Mouse (Mus musculus) kidney, postnatal 0 days (tissue): ENCODE results near the gene Dcst2. TPM values are rescaled to one million over a fixed set of nuclear protein-coding genes. Genes with fewer than 3 reads are reported as not detected.

Source experiments
- ATAC-seq: fragments of 200-750 bp; cut with Nextera tagmentation; replicated peaks from 2 replicates; pipeline ENCODE4 v1.8.0; 2017; ENCODE audit warnings: low read depth, moderate number of reproducible peaks, moderate TSS enrichment, moderate library complexity; ENCODE audit not compliant: low FRiP score
- DNase-seq: peaks from one replicate; pipeline ENCODE4 v3.0.0-alpha.2; 2016; ENCODE audit warnings: low spot score
- H3K27ac ChIP-seq: fragments of 300-500 bp; sonication (generic); 2 replicates; pipeline ENCODE4 v1.5.1; 2014; ENCODE audit warnings: mild to moderate bottlenecking
- H3K27me3 ChIP-seq: fragments of 300-500 bp; sonication (generic); 2 replicates; pipeline ENCODE4 v1.6.1; 2014; ENCODE audit warnings: low read length, mixed read lengths; ENCODE audit not compliant: insufficient read depth
- H3K36me3 ChIP-seq: fragments of 300-500 bp; sonication (generic); 2 replicates; pipeline ENCODE4 v1.6.1; 2014; ENCODE audit warnings: low read length, mixed read lengths; ENCODE audit not compliant: insufficient read depth
- H3K4me1 ChIP-seq: fragments of 300-500 bp; sonication (generic); replicated peaks from 2 replicates; pipeline ENCODE4 v1.6.1; 2014; ENCODE audit warnings: antibody characterized with exemption, low read length, mixed read lengths; ENCODE audit not compliant: insufficient read depth
- H3K4me2 ChIP-seq: fragments of 300-500 bp; sonication (generic); 2 replicates; pipeline ENCODE4 v1.6.1; 2014; ENCODE audit warnings: mild to moderate bottlenecking, low read length, moderate library complexity, mixed read lengths
- H3K4me3 ChIP-seq: fragments of 300-500 bp; sonication (generic); replicated peaks from 2 replicates; pipeline ENCODE4 v1.5.1; 2014; ENCODE audit warnings: low read depth, low read length
- H3K9ac ChIP-seq: fragments of 300-500 bp; sonication (generic); 2 replicates; pipeline ENCODE4 v1.6.1; 2014; ENCODE audit warnings: low read depth, low read length
- H3K9me3 ChIP-seq: fragments of 300-500 bp; sonication (generic); replicated peaks from 2 replicates; pipeline ENCODE4 v1.6.1; 2016; ENCODE audit warnings: low read length, inconsistent platforms, mixed read lengths
- CTCF ChIP-seq: IDR thresholded peaks from 2 replicates; pipeline ENCODE4 v1.5.1; 2016; ENCODE audit warnings: antibody characterized with exemption, low read depth, mild to moderate bottlenecking, moderate library complexity
- WGBS: fragments of 180-500 bp; shearing (Covaris S2); extraction: QIAGEN DNeasy Blood & Tissue Kit; methylation state at CpG from one replicate; pipeline ENCODE4 v1.1.7; 2014; 5-methylcytosine and 5-hydroxymethylcytosine counted together
- polyA plus RNA-seq: library from polyadenylated mRNA; unstranded; fragments of >200 nt; fragmentation: Nextera tagmentation; extraction: Ambion mirVana; gene quantifications from 2 replicates; pipeline ENCODE4 v1.2.1, GENCODE M21; 2015

The Dcst2 gene
- polyA plus RNA-seq, 1 experiment from 2014 or later = 0.62 TPM

- no peak overlapping the region for H3K4me3 ChIP-seq
- 74% methylated on average over 11 of the region's 11 CpGs for WGBS
- no peak for DNase-seq
- H3K9me3 ChIP-seq = no peaks in the 10 kb centered on the region
- TF ChIP-seq CTCF = no peak
- H3K4me1 ChIP-seq = peaks cover 25% of the 10 kb centered on the region; the same call in 1 of the 2 replicates
- H3K4me2 ChIP-seq = no peak overlapping the region
- 0 out of 2 replicates have a peak overlapping the region, but pooled peaks have one; percentile 14 for H3K9ac ChIP-seq
- ATAC-seq = no peak
- no peaks in the 10 kb centered on the region for H3K27me3 ChIP-seq
- no peaks in the 10 kb centered on the region for H3K36me3 ChIP-seq
- no peak overlapping the region for H3K27ac ChIP-seq
Measured at GRCm38 (mm10) chr3:89388134-89388881, 26.5 kb downstream of the Dcst2 start.

GRCm38 (mm10) chr3:89388901-89389740 is 27.3 kb downstream of the Dcst2 start:
- Histone ChIP-seq H3K27ac (no peak overlapping the region), H3K9ac (no peak overlapping the region), H3K4me2 (no peak overlapping the region), H3K36me3 (no peaks in the 10 kb centered on the region), H3K27me3 (no peaks in the 10 kb centered on the region), H3K4me1 (peaks cover 25% of the 10 kb centered on the region; the same call in 1 of the 2 replicates), H3K4me3 (no peak overlapping the region), H3K9me3 (no peaks in the 10 kb centered on the region)
- DNase-seq (peak; percentile 79), ATAC-seq (no peak)
- TF ChIP-seq CTCF = no peak
- 48% methylated on average over 6 of the region's 6 CpGs for WGBS

GRCm38 (mm10) chr3:89390111-89390515 is 28.3 kb downstream of the Dcst2 start:
- Histone ChIP-seq H3K4me1 (peaks cover 25% of the 10 kb centered on the region; the same call in 1 of the 2 replicates), H3K27ac (0 out of 2 replicates have a peak overlapping the region, but pooled peaks have one; percentile 88), H3K4me2 (0 out of 2 replicates have a peak overlapping the region, but pooled peaks have one; percentile 99), H3K9me3 (no peaks in the 10 kb centered on the region), H3K36me3 (no peaks in the 10 kb centered on the region), H3K9ac (no peak overlapping the region), H3K4me3 (no peak overlapping the region), H3K27me3 (no peaks in the 10 kb centered on the region)
- no peak for TF ChIP-seq CTCF
- no peak for ATAC-seq
- no peak for DNase-seq
- 55% methylated on average over 5 of the region's 5 CpGs for WGBS

DNA sequence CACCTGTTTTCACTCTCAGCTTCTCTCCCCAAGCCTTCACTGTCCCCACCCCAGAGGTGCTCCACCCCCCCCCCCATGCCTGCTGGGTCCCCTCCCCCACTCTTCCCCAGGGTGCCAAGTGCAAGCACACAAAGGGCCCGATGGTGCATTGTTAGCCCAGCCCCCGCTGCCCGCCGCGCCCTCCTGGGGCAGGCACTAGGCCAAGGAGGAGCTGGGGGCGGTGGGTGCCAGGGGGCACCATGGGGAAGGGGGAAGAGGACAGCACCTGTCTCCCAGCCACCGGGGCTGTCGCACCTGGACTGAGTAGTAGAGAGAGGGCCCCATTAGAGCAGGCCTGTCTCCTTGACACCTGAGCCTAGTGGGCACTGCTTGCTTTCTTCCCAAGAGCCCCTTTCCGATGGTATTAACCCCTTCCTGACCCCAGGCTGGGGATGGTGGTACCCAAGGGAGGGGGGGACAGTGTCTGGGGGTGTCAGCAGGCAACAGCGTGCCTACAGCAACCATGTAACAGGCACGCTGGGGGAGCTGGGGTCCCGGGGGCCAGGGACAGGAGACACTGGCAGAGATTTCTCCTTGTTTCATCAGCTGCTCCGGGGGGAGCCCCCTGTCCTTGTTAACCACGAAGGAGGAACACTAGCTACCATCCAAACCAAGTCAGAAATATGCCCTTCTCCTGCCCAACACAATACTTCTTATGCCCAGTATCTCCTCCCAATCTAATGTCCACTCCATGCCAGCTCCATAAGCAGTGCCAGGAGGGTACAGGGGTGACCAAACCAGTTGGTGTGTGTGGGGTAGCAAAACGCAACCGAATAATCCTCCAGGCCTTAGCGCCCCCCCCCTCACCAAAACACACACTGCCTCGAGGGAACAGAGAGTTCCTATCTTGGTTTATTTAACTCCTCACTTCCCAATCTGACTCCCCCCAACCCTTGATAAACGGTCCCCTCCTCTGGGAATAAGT is 29.2 kb downstream of the Dcst2 start:
- Histone ChIP-seq H3K36me3 (no peaks in the 10 kb centered on the region), H3K27me3 (no peaks in the 10 kb centered on the region), H3K27ac (peak overlapping the region; percentile 88), H3K9ac (peak overlapping the region; percentile 76), H3K9me3 (no peaks in the 10 kb centered on the region), H3K4me3 (peak overlapping the region; percentile 51), H3K4me1 (peaks cover 30% of the 10 kb centered on the region), H3K4me2 (peak overlapping the region; percentile 99)
- 15% methylated on average over 19 of the region's 19 CpGs for WGBS
- TF ChIP-seq CTCF = no peak
- ATAC-seq (no peak), DNase-seq (no peak)

GRCm38 (mm10) chr3:89391663-89392511 is 30.1 kb downstream of the Dcst2 start:
- H3K4me1 ChIP-seq = peaks cover 33% of the 10 kb centered on the region

More at GRCm38 (mm10) chr3:89391663-89392511, 30.1 kb downstream of the Dcst2 start:
- Histone ChIP-seq H3K27ac (peak overlapping the region; percentile 88), H3K4me3 (peak overlapping the region; percentile 51), H3K9ac (peak overlapping the region; percentile 76), H3K27me3 (no peaks in the 10 kb centered on the region), H3K4me2 (peak overlapping the region; percentile 99), H3K9me3 (no peaks in the 10 kb centered on the region), H3K36me3 (no peaks in the 10 kb centered on the region)
- no peak for TF ChIP-seq CTCF
- ATAC-seq (no peak), DNase-seq (peak; percentile 63)
- WGBS = under 1% methylated on average over 56 of the region's 56 CpGs
